Mouse (Mus musculus) right cerebral cortex, postnatal 10 days (tissue): ENCODE measurements at regions not wholly inside any gene's neighbourhood (a gene's known extent, or its start where the extent isn't known, plus 50 kb on each side); places are given as distances from the start of the nearest gene placed in this dataset.

Experiments used
- DNase-seq, 2 experiments: peaks; one replicate each; pipeline ENCODE4 v3.0.0; 2021; ENCODE audit warnings: low spot score in 2 of 2

DNA sequence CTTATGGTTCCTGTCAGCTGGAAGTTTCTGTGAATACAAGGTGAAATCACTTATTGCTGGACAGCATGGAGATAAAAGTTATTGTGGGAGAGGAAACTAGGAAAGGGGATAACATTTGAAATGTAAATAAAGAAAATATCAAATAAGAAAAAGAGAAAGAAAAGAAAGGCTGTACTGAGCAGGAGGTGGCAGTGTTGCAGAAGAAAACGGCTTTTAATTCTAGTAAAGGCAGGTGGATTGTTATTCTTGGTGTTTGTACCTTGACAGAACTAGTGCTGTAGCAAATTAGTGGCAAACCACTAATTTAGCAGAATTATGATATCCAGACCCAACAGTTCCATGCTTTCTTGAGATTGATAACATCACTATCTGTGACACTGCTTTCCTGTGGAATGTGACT lies 52.6 kb downstream of the Gm10358 start:
- DNase-seq, result peak in 1 of 2 experiments; percentile 22

DNA sequence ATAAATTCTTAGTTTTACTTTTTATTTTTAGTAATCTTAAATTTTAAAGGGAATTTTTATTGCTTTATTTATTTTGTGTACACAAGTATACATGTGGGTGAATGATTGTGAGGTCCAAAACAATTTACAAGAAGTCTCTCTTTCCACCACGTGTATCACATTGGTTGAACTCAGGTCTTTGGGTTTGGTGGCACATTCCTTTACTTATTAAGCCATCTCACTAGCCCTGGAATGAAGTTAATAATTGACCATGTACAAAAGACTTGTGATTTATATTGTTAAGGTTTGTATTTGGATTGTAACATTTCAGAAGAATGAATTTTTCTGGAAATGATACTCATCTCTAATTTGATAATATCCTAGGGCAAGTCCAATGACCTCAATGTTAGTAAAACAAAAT lies 56.2 kb downstream of the Gm10358 start:
- no peak for DNase-seq

DNA sequence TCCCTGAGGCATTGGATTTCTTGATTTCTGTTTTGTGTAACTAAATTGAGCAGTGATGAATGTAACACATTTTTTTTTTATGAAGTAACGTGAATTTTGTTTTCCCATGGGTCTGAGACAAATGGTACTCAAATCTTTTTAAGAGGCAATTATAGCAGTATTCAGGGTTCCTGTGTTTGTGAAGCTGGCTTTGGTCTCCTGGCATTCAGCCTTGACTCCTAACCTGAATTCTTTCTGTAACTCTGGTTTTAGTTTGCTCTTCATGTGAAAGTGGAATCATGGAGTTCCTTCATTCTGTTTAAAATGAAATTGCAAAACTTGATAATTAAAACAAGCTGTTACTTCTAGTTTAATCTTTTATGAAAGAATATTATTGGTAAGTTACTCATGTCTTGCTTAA lies 58.3 kb downstream of the Gm10358 start:
- DNase-seq, result no peak

DNA sequence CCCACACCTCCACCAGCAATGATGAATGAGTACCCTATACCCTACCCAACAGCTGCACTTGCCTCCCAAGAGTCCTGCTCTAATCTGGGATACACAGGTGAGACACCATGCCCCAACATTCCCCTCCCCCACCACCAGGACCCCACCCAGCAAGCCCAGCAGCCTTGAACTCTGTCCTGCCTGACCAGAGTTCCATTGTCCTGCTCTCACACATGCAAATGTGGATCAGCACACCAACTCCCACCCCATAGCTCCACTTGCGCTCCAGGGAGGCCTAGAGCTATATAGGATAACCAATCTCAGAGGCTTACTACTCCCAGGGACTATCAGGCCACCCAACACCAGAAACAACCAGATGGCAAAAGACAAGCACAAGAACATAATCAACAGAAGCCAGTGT lies 85.8 kb downstream of the Gm10358 start:
- DNase-seq, result no peak

DNA sequence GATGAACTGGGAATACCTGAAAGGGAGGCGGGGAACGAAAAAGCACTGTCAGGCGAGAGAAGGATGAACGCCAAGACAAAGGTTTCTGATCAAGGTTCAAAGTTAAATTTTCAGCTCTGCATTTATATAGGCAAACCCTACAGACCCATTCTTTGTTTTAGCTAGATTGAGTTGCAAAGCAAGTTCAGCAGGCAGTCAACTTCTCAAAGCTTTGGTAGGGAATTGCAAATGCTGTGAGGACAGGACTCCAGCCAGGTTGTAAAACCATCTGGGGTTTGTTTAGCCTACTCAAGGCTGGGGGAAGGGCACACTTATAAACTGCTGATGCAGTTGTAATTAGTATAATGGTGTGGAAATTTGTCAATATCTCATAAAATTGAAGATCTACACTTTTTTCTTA lies 87.9 kb downstream of the Gm10358 start:
- no peak for DNase-seq

DNA sequence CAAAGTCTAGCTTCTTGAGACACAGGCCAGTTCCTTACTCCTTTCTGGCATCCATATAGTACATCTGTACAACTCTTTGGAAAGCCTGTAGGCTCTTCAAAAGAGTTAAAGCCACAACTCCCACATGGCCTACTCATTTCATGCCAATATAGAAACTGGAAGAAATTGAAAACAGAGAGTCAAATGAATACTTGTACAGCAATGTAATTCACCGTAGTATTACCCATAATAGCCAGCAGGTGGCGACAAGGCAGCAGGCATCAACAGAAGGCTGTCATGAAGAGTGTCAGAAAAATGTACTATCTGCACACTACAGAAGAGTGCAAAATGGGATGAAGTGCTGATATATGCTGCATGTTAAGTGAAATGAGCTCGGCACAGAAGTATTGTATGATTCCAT lies 90.5 kb downstream of the Gm10358 start:
- DNase-seq, result peak; percentile 54 to 68

DNA sequence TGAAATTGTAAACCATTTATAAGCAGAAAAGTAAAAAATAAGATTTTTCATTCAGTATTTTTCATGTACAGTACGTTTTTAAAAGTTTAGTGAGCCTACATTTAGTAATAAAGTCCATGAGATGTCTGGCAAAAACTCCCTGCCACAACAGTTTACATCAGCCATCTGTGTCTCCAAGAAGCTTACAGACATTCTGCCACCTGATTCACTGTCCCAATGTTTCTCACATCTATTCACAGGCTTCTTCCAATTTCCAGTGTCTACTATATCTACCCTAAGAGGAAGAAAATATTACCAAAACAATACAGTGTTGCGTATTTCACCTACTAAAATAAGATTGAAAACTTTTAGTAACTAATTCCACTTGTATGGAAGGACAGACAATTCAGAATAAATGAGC lies 95.7 kb downstream of the Rasd2 start:
- DNase-seq, result no peak

DNA sequence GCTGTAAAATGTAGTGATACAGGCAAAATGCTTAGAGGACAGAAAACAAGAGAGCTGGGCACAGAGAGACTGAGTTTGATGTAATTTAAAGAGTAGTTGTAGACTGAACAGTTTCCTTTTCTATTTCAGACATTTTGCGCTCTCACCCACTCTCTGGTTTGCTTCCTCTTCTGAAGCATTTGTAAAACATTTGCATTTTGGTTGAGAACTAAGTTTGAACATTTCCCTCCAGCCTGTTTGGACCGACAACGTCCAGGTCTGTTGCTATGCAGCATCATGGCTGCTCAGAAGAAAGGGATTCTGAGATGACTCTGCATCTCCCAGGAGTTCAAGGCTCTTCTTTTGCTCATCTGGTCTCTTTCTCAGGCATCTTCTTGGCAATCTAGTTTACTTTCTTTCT lies 78.2 kb downstream of the Rasd2 start:
- no peak for DNase-seq

DNA sequence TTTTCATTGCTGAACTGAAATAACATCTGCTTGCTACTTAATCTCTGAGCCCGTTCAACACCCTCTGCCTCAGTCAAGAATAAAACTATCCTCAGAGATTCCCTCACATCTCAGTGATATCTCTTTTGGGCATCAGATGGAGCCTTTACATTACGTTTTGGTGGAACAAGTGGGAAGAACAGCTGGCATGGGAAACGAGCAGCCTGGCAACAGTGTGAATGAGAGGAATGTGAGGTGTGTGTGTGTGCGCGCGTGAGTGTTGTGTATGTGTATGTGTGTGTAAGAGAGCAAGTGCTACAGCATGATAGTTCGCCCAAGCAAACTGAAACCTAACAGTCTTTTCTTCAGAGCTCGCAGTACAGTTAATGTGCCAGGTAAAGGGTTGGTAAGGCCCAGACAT lies 76.2 kb downstream of the Rasd2 start:
- peak in 1 of 2 experiments; percentile 39 for DNase-seq
